Mouse (Mus musculus) right cerebral cortex, postnatal 10 days (tissue): ENCODE results near the gene Pigc.

Experiments
- DNase-seq, 2 experiments: peaks; one replicate each; pipeline ENCODE4 v3.0.0; 2021; ENCODE audit warnings: low spot score in 2 of 2

Pigc gene

DNA sequence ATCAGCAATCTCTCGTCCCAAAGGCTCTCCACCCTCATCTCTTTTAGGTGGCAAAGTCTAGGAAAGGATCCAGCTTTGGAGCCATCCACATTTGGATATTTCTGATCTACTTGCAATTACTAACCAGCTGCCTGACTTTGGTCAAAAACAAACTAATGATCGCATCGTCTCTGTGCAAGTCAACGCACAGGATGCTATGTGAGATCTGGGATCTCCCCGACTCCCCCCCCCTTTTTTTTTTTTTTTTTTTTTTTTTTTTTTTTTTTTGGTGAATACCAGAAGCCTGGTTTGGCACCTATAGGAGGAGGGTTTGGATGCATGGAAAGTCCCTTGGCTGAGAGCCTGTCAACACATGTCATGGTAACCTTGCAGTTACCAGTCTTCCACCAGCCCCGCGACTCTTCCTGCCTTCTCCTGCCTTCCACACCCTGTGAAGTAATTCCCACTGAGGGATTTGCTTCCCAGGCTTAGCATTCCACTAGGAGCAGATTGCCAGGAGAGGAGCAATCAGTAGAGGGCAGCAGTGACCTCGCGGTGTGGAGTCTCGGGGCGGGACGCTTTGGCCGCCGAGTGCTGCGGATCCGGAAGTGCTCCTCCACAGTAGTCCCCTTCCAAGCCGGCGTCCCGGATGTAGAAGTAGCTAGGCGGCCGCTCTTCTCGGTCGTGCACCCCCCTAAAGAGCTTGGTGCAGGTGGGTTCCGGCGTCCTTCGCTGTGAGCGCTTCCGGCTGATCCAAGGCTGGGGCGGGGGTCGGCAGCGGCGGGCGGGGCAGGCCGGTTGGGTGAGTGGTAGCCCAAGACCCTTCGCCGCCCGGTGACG lies at the start of gene Pigc:
Gene Pigc (plus strand): TSS at position 598 of the 819 bp plus-strand sequence.
- peak; percentile 97 for DNase-seq

DNA sequence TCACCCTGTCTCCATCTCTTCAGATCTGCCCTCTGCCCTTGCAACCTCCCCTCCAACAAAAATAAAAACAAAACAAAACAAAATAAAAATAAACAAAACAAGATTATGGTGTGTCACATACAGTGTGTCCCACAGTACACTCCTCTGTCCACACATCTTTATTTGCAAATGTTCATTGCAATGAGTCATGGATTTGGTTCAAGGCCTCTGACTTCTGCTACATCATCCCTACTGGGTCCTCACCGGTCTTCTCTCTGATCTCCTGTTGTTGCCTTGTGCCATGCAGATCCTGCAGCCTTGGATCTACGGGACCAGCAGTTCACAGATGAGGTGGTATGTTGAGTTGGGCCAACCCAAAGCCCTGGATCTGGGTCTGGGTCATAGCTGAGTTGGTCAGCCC lies 49.4 kb upstream of the Pigc start:
- DNase-seq, result no peak

DNA sequence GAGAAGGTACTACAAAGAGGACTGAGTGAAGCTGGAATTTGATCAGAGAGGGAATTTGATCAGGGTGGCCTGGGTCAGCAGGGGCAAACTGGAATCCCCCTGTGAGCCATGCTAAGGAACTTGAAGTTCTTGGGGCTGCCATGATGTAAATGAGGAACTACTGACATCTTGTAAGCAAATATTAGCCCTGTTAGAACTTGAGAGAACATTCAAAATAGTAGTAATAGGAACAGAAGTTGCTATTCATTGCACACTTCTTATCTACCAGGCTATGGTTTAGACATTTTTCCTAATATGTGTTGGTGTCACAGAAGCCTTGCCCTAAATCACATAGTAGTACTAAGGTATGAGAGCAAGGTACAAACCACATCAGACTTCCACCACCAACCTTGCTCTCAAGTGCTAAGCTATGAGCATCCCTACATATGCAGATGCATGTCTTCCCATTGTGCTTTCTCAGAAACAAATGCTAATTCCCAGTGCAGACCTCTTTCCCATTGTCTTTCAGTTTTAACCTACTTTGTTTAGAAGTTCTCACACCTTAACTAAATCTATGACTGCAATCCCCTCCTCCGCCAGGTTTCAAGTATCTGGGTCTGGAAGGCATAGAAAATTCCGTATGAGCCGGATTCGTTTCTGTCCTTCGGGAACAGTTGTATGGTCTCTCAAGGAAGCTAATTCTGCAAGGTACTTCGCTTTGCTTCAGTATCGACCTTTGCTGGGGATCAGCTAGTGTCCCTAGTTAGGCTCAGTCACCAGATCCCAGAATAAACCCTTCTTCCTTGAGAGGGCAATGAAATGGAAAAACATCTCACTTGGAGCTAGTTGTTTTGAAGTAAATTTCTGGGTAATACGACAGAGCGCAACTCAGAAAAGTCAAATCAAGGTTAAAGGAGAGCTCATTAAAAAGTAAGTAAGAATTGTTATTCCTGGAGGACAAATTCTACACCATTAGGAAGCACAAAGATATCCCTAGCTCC lies 48.2 kb upstream of the Pigc start:
- DNase-seq, result no peak

DNA sequence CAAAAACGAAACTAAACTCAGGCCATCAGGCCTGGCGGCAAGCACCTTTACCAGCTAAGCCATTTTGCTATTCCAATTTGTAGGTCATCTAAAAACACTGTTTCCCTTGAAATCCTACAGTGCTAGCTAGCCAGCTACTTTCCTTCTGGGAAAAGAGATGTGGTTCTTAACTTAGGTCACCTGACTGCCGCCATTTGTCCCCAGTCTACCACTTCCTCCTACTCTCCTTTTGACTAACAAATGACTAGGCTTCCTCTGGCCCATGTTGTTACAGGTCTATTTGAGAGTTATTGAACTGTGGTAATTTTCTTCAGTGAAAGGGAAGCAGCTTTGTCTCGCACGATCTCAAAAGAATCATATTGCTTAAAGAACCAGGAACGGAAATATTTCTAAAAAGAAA lies 47.1 kb upstream of the Pigc start:
- DNase-seq, result no peak

DNA sequence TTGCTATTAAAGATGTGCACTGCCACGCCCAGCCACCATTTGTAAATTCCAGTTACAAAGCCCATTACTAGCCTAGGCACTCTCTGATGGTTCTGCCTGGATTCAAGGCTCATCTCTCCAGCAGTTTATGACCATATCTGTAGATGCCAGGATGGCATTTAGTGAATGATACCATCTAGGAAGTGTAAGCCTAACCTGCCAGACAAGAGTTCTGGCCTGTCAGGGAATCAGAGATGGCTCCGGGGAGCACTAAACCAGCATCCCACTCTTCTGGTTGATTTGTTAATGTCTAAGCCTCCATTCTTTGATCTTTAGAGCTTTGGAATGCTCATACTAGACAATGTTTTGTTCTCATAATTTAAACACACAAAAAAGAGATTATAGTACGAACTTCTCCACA lies 44.7 kb upstream of the Pigc start:
- no peak for DNase-seq

DNA sequence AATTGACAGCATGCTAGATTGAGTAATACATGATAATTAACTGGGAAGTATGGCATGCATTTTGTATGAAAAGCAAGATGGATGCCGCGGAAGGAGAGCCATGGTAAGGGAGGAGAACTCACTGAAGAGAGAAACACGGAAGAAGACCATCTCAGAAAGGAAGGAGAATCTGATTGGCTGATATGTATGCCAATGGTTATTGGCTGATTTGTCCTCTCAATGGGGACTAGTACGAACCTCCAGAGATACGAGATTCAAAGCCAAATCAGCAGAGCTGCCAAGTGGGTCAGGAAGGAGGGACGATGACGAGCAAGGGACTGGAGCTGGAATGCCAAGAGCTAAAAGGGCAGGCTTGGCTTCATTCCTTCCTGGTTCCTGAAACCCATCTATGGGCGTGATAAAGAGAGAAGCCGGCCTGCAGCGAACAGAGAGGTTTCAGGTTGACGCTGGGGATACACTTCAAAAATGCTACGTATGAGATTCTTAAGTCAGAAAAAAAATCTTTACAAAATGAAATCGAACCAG lies 43.6 kb upstream of the Pigc start:
- DNase-seq, result peak; percentile 24 to 35

DNA sequence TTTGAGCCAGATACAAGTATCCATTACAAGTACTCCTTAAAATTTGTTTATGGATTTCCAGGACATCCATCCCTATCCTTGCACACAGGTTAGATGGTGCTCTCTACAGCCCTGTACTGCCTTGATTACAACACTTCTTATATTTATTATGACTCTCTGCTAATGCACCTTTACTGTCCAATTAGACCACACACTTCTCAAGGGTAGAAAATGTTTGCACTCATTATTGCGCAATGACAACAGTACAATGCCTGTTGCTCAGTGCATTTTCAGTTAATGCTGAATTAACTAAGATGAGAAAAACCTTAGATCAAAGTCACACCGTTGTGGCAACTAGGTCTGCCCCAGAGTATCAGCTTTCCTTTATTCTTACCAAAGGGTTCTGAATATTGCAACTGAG lies 41.0 kb upstream of the Pigc start:
- DNase-seq, result no peak

DNA sequence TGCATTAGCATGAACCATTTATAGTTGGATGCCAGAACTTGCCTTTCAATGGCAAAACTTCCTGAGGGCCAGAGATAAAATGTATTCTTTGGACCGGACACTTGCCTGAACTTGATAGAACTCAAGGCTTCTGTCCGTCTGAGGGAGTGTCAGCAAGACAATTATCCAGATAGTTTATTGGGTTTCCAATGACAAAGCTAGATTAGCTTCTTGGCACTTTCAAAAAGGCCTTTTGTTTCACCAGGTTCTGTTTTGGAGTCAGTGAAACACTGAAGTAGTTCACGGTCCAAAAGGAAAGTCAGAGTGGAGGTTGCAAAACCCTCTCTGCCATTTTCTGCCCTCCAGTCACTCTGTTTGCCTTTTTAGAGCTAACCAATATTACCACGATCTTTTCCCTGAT lies 37.7 kb upstream of the Pigc start:
- DNase-seq, result no peak

DNA sequence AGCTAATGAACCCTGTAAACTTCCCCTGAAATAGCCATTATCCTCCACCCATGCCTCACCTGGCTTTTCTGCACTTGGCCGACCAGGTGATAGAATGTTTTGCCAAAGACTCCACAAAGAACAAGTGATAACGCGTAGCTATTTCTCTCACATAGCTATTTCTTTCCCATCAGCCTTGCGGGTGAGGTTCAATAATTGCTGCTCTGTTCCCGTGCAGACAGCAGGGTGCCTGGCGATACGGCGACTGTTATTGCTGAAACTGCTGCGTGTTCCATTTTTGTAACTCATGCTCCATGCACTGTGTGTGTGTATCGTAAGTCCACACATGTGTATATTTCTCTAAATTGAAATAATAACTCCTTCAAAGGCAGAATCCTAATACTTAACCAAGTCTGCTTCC lies 37.2 kb upstream of the Pigc start:
- no peak for DNase-seq

DNA sequence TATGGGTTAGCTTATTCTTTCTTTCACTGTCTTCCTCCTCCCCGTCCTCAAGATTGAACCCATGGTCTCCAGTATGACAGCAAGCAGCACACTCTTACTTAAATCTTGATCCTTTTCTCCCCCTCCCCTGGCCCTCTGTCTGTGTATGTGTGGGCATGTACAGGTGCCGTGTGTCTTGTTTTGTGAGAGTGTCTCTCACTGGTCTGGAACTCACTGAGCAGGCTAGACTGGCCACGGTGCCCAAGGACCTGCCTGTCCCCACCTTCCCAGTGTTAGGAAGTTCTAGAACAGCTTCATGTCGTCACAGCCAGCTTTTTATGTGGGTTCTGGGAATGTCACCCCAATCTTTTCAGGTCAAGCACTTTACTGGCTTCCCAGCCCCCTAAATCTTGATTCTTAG lies 36.7 kb upstream of the Pigc start:
- no peak for DNase-seq

DNA sequence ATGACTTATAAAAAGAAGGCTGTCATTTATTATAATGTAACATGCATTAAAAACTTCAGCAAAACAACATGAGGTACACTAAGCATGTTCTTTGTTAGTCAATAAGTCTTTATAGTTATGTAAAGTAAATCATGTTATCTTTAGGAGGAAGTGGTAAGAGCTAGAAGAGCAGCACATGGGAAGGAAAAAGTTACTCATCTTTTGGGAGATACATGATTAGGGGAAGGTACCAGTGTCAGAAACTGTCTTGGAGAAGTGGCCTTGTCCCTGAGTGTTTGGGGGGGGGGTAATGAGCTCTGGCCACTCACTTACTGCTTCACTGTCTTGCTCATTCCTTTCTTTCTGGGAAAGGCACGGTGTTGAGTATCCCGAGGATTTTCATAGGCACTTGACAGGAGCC lies 26.9 kb upstream of the Pigc start:
- no peak for DNase-seq

DNA sequence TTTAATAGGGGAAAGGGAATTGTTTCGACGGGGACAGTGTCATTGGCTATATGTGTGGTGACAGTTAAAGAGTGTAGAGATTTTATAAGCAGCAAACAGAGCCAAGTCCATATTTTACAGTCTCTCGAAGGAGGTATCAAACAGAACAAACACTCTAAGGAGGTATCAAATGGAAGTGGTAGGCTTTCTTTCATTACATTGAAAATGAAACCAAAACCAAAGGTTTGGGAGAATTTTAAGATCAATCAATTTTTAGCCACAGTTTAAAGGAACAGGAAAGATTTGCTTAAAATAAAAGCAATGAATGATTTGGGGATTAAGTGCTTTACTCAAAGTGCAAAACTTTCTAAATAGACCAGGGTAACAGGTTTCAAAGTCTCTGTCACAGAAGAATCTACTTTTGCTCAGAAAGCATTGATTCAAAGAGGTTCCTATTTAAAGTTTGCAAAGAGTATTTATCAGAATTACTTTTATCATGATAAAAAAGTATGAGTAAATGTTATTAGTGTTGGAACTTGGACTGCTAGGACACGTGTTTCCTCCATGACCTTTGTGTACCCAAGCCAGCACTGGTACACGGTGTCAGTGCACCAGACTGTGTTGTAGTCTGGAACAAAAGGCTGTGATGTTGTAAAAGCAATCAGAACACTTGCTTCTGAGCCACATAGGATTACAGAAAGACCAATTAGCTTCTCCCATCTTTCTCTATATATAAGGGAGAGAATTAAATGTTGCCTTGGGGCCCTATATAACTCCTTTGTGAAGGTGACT lies 17.8 kb upstream of the Pigc start:
- DNase-seq, result no peak

DNA sequence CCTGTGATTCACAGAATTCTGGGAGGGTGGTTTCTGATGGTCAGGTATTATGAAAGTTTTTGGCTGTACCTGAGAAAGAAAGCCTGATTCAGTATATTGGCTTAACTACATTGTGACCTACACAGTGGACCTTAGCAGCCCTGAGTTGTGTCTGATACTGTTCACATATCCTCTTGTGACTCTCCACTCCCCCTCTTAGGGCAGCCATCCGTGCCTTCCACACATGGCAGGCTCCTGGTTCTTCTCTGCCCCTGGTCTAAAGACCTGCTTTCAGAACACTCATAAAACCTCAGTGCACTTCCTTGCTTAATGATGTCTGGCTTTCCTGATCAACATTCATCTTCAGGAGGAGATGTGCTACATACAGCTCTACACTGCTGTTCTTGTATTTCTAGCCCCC lies 16.4 kb upstream of the Pigc start:
- no peak for DNase-seq

DNA sequence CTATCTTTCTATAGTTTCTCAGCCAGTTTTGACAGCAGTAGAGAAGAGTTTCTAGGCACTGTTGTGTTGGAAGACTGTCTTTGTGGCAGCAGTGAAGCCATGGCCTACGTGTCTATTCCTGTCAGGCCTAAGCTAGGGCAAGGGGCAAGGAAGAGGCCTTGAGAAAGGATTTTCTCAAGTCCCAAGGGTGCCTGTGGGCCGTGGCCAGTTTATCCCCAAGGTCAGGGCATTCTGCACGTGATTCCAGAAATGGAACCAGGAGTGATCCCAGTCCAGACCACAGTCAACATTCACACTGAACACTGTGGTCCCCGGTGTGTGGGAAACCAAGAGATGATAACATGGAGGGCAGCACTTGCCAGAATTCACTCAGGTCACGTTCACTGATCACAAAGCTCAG lies 13.1 kb upstream of the Pigc start:
- no peak for DNase-seq

DNA sequence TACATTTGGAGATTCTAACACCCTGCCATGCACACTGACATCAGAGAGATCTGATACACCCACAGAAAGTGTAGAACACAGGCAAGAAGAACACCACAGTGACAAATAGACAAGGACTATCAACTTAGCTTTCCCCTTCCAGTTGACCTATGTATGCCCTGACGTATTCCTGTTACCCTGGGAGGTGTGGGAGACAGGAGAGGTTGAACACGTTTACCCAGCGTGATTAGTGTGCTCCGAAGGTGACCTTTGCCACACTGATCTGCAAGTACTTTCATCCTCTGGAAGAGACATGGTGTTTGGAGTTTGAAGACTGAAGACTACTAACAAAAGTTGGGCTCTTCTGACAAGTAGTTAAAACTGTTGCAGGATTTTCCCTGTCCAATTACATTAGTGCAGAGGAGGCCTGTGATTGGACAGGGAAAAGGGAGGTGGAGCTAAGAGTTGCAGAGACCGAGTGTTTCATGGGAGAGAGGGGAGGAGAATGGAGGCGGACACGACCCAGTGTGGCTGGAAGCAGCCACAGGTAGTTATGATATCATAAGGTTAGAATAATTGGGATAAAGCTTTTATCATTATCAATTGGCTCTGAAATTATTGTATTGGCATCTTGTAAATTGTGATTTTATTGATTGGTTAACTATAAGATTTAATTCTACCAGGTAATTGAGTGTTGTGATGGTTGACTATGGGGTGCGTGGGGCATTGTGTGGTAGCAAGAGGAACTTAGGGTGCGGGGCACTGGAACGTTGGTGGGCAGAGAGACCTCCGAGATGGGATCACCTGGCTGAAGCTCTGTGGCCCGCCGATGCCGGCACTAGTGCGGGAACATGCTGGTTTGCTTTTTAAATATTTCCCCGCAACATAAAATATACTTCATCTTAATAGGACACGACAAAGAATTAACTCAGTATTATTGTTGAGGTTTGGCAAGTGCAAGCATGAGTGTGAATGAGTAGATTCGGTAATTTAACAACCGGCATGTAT lies 10.7 kb upstream of the Pigc start:
- DNase-seq, result no peak

DNA sequence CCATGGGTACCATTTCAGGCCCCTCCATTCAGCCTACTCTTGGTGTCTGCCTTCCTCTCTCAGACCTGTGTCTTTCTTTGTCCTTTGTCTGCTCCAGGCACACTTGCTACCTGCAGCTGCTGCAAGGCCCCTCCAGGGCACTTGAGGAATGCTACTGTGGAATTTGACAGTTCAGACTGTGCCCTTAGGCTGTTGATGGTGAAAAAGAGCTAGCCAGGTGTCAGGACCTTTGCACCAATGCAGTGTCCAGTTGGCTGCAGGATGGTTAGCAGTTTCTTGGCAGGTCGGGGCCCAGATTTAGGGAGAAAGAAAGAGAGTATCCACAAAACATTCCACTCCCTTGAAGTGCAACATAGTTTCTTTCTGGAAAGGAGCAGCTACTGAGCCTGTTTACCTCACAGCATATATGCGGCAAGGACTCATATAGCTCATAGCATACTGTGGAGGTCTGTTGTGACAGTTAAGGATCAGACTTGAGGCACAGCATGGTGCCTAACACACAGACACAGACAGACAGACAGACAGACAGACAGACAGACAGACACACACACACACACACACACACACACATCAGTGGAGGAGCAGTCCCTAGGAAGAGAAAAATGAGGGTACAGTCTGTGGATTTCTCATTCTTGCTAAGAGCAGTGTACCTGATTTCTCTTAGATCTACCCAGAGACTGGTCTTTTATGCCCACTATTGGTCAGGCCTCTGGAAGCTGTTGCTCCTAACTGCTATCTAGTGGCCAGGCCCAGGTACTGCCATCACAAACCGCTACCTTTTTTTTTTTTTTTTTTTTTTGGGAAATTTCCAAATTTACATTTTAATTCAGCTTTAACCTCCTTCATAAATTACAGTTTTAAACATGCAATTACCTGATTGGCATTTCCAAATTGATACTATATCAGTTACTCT lies 6.3 kb upstream of the Pigc start:
- DNase-seq, result no peak

DNA sequence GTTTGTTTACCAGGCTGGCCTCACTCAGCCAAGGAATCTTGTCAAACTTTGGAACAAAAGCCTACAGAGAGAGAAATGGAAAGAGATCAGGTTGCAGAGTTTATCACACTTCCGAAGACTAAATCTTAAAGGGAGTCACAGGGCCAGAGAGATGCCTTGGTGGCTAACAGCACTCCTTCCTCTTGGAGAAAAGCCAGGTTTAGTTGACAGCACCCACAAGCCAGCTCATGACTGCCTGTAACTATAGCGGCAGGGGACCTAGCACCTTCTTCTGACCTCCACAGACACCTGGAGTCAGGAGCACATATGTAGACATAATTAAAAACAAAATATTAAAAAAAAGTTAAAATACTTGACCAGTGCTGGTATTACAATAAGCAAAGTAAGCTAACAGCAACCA lies 1.1 kb upstream of the Pigc start:
- no peak for DNase-seq

DNA sequence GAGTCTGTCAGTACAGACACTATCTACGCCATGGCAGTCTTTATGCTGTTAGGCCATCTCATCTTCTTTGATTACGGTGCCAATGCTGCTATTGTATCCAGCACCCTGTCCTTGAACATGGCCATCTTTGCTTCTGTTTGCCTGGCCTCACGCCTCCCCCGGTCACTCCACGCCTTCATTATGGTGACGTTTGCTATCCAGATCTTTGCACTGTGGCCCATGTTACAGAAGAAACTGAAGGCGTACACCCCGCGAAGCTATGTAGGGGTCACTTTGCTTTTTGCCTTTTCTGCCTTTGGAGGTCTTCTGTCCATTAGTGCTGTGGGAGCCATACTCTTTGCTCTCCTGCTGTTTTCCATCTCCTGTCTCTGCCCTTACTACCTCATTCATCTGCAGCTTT lies 1.9 kb downstream of the Pigc start:
- no peak for DNase-seq

DNA sequence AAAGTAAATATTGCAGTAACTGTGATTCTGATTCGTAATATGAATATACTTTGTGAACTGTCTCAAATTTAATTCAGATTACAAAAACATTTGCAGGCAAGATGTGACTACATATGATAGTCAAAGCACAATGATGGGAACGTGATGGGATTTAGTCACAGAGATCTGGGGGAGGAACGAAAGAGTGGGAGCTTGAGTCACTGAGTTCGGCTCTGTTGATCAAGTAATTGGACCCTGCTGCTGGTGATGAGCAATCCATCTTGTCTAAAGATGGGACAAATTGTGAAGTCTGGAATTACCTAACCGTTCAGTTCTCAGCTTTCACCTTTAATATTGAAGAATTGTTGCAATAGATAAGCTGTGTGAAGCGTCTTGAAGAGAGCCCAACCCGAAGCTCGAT lies 3.2 kb downstream of the Pigc start:
- no peak for DNase-seq
